Mouse (Mus musculus): ENCODE measurements around the gene Dcst1. TPM values are rescaled to one million over a fixed set of nuclear protein-coding genes. Genes with fewer than 3 reads are reported as not detected.
A peak's percentile ranks its signal among the peaks of the same experiment; 100 is the strongest.

Gene Dcst1
- polyA plus RNA-seq, 1 experiment from 2014 or later: 0.23 TPM

DNA sequence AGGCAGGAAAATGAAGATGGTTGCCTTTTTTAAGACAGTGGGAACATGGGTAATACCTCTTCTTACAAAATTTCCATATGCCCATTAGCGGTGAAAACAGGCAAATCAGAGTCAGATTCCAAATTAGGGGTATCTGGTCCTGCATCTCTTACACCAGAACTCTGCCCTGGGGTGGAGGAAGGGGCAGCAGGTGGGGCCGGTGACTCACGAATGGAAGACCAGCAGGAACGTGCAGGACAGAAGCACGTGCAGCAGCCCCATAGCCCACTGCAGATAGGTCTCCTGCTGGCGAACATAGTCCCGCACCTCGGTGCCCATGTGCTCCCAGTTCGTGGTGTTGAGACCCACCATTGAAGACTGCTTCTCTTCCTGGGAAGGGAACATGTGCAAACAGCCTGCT lies 9.0 kb downstream of the Dcst1 start:
- Histone ChIP-seq H3K36me3 (ENCODE audit: control insufficient read depth, insufficient read depth, low read length) (no peaks in the 10 kb centered on the region), H3K4me3 (ENCODE audit: low read depth, low read length) (no peak overlapping the region), H3K4me2 (no peak overlapping the region), H3K9me3 (ENCODE audit: control insufficient read depth, low read length) (no peaks in the 10 kb centered on the region), H3K4me1 (ENCODE audit: control insufficient read depth, insufficient read depth, low read length) (no peaks in the 10 kb centered on the region), H3K27me3 (ENCODE audit: control insufficient read depth, insufficient read depth, low read length) (no peaks in the 10 kb centered on the region), H3K27ac (ENCODE audit: low read depth, low read length) (no peak overlapping the region), H3K9ac (ENCODE audit: low read length) (no peak overlapping the region)
- no peak for DNase-seq (ENCODE audit: low spot score, missing footprints)
- 75% methylated on average over 9 of the region's 9 CpGs for WGBS
- no peak for ATAC-seq (ENCODE audit: low FRiP score)

DNA sequence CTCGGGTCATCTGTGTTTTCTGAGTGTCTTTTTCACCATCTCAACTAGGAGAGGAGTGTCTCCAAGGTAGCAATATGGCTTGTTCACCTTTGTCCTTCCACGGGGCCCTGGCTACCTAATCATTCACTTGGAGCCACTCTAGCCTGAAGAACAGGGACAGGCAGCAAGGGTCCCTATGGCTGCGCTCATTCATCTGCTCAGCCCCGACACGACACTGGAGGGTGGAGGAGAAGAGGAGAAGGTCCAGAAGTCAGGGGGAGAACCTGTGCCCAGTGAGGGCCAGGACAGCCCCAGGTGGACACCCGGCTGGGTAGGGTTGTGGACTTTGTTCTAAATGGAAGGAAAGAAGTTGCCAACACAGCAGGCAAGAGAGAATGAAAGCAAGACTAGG lies 9.5 kb downstream of the Dcst1 start:
- Histone ChIP-seq H3K27me3 (ENCODE audit: control insufficient read depth, insufficient read depth, low read length) (no peaks in the 10 kb centered on the region; the same call in 1 of the 2 replicates), H3K4me2 (no peak overlapping the region), H3K36me3 (ENCODE audit: control insufficient read depth, insufficient read depth, low read length) (no peaks in the 10 kb centered on the region), H3K9ac (ENCODE audit: low read length) (no peak overlapping the region), H3K27ac (ENCODE audit: low read depth, low read length) (no peak overlapping the region), H3K4me1 (ENCODE audit: control insufficient read depth, insufficient read depth, low read length) (no peaks in the 10 kb centered on the region), H3K4me3 (ENCODE audit: low read depth, low read length) (no peak overlapping the region), H3K9me3 (ENCODE audit: control insufficient read depth, low read length) (no peaks in the 10 kb centered on the region)
- ATAC-seq (ENCODE audit: low FRiP score) (no peak), DNase-seq (ENCODE audit: low spot score, missing footprints) (no peak)
- WGBS: 79% methylated on average over 6 of the region's 6 CpGs

DNA sequence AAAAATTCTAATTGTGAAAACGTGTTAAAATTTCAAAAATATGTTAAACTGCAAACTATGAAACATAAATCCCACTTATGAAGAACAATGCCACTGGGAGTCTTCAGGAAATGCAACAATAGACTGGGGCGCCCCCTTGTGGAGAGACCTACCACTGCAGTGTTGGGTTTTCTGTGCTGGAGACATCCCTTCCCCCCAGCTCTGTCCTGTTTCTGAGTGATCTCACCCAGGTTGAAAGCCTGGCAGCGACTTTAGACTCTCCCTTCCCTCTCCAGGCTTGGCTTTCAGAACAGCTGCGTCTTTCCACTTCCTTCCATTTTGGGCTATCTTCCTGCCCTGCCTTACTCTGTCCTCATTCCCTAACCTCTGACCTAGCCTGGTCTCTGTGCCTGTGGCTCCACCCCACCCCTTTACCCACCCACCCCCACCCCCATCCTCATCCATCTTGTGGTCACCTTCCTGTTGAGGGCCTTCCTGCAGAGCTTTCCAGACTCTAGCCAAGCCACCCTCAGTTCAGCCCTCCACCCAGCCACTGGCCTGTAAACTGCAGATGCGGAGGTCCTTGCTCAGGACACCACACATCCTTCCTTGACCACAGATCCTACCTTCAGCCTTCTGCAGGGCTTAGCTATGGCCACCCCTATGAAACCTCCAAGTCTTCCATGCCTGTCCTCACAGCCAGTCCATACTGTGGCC lies 10.1 kb downstream of the Dcst1 start:
- WGBS: 19% methylated on average over 5 of the region's 5 CpGs
- Histone ChIP-seq H3K27me3 (ENCODE audit: control insufficient read depth, insufficient read depth, low read length) (peaks cover 2% of the 10 kb centered on the region), H3K9me3 (ENCODE audit: control insufficient read depth, low read length) (no peaks in the 10 kb centered on the region), H3K36me3 (ENCODE audit: control insufficient read depth, insufficient read depth, low read length) (no peaks in the 10 kb centered on the region), H3K4me2 (no peak overlapping the region), H3K9ac (ENCODE audit: low read length) (no peak overlapping the region), H3K4me1 (ENCODE audit: control insufficient read depth, insufficient read depth, low read length) (peaks cover 4% of the 10 kb centered on the region), H3K4me3 (ENCODE audit: low read depth, low read length) (no peak overlapping the region), H3K27ac (ENCODE audit: low read depth, low read length) (no peak overlapping the region)
- DNase-seq (ENCODE audit: low spot score, missing footprints): peak; percentile 98
- peak; percentile 28; the same call in 1 of the 2 replicates for ATAC-seq (ENCODE audit: low FRiP score)

DNA sequence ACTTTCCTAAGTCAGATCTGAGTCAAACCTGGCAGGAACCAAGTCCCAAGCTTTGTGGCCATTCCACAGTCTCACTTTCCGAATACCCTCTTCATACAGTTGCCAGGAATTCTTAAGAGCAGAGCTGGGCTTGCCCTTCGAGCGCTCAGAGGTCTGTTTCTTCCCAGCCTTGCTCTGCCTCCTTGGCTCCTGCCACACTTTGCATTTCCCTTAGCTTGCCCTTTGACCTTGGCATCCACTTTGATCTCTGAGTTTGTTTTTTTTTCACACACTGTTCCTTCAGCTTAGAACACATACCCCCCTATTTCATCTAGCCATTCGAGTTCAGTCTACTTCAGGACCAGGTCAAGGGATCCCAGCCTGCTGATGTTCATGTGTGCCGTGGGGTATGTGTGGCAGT lies 13.8 kb downstream of the Dcst1 start:
- no peak overlapping the region for H3K9ac ChIP-seq (ENCODE audit: low read length)
- H3K4me3 ChIP-seq (ENCODE audit: low read depth, low read length): no peak overlapping the region
- H3K4me1 ChIP-seq (ENCODE audit: control insufficient read depth, insufficient read depth, low read length): peaks cover 13% of the 10 kb centered on the region
- no peaks in the 10 kb centered on the region for H3K36me3 ChIP-seq (ENCODE audit: control insufficient read depth, insufficient read depth, low read length)
- no peak overlapping the region for H3K4me2 ChIP-seq
- 66% methylated on average over 5 of the region's 5 CpGs for WGBS
- DNase-seq (ENCODE audit: low spot score, missing footprints) (no peak), ATAC-seq (ENCODE audit: low FRiP score) (no peak)
- peaks cover 10% of the 10 kb centered on the region for H3K27me3 ChIP-seq (ENCODE audit: control insufficient read depth, insufficient read depth, low read length)
- H3K27ac ChIP-seq (ENCODE audit: low read depth, low read length): no peak overlapping the region
- no peaks in the 10 kb centered on the region for H3K9me3 ChIP-seq (ENCODE audit: control insufficient read depth, low read length)

DNA sequence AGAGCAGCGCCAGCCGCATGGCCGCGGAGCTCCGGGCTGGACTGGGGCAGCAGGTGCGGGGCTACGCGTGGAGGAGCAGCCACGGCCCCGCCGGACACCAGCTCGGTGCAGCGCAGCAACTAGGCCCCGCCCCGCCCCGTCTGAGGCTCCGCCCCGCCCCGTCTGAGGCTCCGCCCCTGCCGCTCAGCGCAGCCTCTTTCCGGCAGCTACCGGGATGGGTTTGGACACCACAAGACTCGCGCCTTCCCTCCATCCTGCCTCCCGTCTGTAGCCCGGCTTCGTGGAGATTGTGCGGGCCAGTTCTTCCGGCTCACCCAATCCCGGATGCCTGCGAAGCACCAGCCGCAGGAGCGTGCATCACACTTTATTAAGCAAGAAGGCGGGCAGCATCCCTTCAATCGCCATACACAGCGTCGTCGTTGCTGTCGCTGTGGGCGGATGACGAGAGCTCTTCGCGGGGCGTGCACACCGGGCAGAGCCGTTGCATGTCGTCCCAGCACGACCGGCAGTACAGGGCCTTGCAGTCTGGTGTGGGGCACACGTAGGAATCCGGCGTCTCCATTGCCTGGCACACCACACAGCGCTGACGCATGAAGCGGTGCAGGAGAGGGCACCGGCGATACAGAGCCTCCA lies 15.1 kb downstream of the Dcst1 start, which contains the start of gene Adam15:
Gene Adam15 (minus strand): TSS at position 128 of the 633 bp plus-strand sequence.
- 2% methylated on average over 47 of the region's 59 CpGs for WGBS
- DNase-seq (ENCODE audit: low spot score, missing footprints) (peak; percentile 100), ATAC-seq (ENCODE audit: low FRiP score) (peak; percentile 93)
- Histone ChIP-seq H3K36me3 (ENCODE audit: control insufficient read depth, insufficient read depth, low read length) (no peaks in the 10 kb centered on the region), H3K9me3 (ENCODE audit: control insufficient read depth, low read length) (no peaks in the 10 kb centered on the region), H3K4me1 (ENCODE audit: control insufficient read depth, insufficient read depth, low read length) (peaks cover 13% of the 10 kb centered on the region), H3K4me2 (peak within 1 kb of the TSS; percentile 95), H3K9ac (ENCODE audit: low read length) (peak within 1 kb of the TSS; percentile 56), H3K4me3 (ENCODE audit: low read depth, low read length) (peak within 1 kb of the TSS; percentile 57), H3K27ac (ENCODE audit: low read depth, low read length) (no peak within 1 kb of the TSS; the same call in 1 of the 2 replicates), H3K27me3 (ENCODE audit: control insufficient read depth, insufficient read depth, low read length) (peaks cover 10% of the 10 kb centered on the region)

DNA sequence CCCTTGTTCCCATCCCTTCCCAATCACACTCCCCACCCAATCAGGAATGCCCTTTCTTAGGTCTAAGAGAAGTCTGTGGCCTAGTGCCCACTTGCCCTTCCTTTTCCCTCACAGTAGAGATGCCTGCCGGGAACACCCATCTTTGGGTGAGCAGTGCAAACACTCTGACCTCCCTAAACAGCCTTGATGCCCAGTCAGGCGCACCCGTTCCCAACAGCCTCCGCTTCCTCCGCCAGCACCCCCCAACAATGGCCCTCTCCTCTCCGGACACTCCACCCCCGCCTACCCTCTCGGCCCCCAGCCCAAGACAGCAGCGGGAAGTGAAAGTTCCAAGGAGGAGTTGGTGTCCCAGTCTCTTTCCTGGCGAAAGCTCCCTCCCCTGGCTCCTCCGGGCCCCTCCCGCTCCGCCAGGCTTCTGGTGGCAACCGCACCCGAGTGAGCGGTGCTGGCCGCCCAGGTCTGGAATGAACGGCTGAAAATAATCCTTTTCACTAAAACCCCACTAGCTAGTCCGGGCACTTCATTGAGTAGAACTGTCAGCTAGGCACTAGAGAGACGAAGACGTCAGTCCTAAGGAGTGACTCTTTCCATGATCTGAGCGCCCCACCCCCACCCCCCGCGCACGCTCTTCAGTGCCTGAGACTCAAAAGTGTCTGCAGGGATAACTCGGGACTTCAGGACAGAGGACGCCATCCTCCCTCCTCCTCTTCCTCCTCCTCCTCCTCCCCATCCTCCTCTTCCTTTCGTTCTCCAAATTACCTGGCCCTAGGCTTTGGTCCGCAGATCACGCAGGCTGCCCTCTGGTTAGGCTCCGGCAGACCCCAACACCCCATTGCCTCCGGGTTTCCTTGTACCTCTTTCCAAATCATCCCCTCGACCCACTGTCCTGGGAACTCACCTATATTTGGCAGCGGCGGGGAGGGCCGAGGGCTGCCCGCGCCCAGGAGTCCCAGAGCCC lies 15.9 kb downstream of the Dcst1 start:
- ATAC-seq (ENCODE audit: low FRiP score) (peak; percentile 51), DNase-seq (ENCODE audit: low spot score, missing footprints) (peak; percentile 93)
- Histone ChIP-seq H3K36me3 (ENCODE audit: control insufficient read depth, insufficient read depth, low read length) (no peaks in the 10 kb centered on the region), H3K9me3 (ENCODE audit: control insufficient read depth, low read length) (no peaks in the 10 kb centered on the region), H3K4me1 (ENCODE audit: control insufficient read depth, insufficient read depth, low read length) (peaks cover 13% of the 10 kb centered on the region), H3K9ac (ENCODE audit: low read length) (peak overlapping the region; percentile 56), H3K27ac (ENCODE audit: low read depth, low read length) (no peak overlapping the region; the same call in 1 of the 2 replicates), H3K4me2 (peak overlapping the region; percentile 95), H3K27me3 (ENCODE audit: control insufficient read depth, insufficient read depth, low read length) (peaks cover 10% of the 10 kb centered on the region), H3K4me3 (ENCODE audit: low read depth, low read length) (peak overlapping the region; percentile 57)
- WGBS: 1% methylated on average over 38 of the region's 38 CpGs

DNA sequence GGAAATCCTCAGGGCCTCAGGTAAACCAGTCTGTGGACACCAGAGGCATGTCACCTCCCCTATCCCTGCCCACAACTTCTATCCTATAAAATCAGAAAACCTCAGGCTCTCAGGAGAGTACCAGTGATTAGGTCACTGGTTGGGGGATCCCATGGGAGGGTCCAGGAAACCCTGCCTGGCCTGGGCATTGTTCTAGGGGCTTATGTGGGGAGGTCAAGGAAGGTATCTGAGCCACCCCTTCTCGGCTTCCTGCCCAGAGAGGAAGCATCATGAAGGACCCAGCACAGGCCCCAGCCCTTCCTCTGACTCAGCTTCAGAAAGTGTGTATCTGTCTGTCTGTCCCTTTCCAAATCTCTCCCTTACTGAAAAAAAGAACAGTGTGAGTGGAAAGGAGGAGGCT lies 17.1 kb downstream of the Dcst1 start:
- DNase-seq (ENCODE audit: low spot score, missing footprints) (no peak), ATAC-seq (ENCODE audit: low FRiP score) (no peak)
- no peak overlapping the region for H3K27ac ChIP-seq (ENCODE audit: low read depth, low read length)
- H3K36me3 ChIP-seq (ENCODE audit: control insufficient read depth, insufficient read depth, low read length): no peaks in the 10 kb centered on the region
- H3K4me1 ChIP-seq (ENCODE audit: control insufficient read depth, insufficient read depth, low read length): peaks cover 13% of the 10 kb centered on the region
- H3K9ac ChIP-seq (ENCODE audit: low read length): no peak overlapping the region
- H3K4me2 ChIP-seq: no peak overlapping the region
- no peaks in the 10 kb centered on the region for H3K9me3 ChIP-seq (ENCODE audit: control insufficient read depth, low read length)
- no peak overlapping the region for H3K4me3 ChIP-seq (ENCODE audit: low read depth, low read length)
- H3K27me3 ChIP-seq (ENCODE audit: control insufficient read depth, insufficient read depth, low read length): peaks cover 10% of the 10 kb centered on the region
- 55% methylated on average over 1 of the region's 1 CpGs for WGBS

DNA sequence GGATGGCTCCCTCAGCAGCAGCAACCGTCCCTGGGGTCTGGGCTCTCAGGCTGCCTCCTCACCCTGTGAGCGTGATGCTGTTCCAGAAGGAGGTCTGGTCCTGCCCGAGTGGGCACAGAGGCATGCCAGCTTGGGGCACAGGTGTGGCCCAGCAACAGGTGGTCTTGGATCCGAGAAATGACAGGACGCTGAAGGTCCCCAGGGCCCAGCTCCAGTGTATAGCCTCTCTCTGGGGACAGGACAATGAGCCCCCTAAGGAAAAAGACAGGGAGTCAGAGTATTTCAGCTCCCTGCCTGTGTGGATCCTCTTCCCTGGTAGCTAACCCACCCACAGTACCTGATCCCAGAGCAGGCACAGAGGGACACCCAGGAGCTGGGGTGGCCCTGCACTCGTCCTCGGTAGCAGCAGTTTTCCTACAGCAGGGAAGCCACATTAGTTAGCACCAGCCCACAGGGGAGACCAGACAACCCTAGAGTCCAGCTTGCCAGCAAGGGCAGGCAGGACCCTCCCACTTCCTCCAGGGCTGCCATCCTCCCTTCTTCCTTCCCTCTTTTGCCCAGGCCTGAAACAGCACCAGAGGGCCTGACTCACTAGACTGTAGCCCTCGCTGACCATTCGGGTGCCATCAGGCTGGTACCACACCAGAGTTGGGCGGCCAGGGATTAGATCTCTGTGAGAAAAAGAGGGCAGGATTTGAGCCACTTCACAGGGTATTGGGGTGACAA lies 18.1 kb downstream of the Dcst1 start:
- Histone ChIP-seq H3K9me3 (ENCODE audit: control insufficient read depth, low read length) (no peaks in the 10 kb centered on the region), H3K27me3 (ENCODE audit: control insufficient read depth, insufficient read depth, low read length) (peaks cover 10% of the 10 kb centered on the region), H3K36me3 (ENCODE audit: control insufficient read depth, insufficient read depth, low read length) (no peaks in the 10 kb centered on the region), H3K4me3 (ENCODE audit: low read depth, low read length) (no peak overlapping the region), H3K9ac (ENCODE audit: low read length) (no peak overlapping the region), H3K4me2 (0 out of 2 replicates have a peak overlapping the region, but pooled peaks have one; percentile 3), H3K27ac (ENCODE audit: low read depth, low read length) (no peak overlapping the region), H3K4me1 (ENCODE audit: control insufficient read depth, insufficient read depth, low read length) (peaks cover 13% of the 10 kb centered on the region)
- WGBS: 82% methylated on average over 10 of the region's 10 CpGs
- ATAC-seq (ENCODE audit: low FRiP score): no peak
- DNase-seq (ENCODE audit: low spot score, missing footprints): no peak

Data from midbrain, embryonic 11.5 days (tissue).